Mouse (Mus musculus) ES-Bruce4 (cell line): ENCODE data around the gene Bbox1. TPM values are rescaled to one million over a fixed set of nuclear protein-coding genes. Genes with fewer than 3 reads are reported as not detected.

ENCODE experiments used
- H3K27ac ChIP-seq: 2 replicates; pipeline ENCODE4 v1.5.1; 2012; ENCODE audit warnings: low read length, inconsistent platforms; ENCODE audit not compliant: insufficient read depth
- H3K27me3 ChIP-seq: 2 replicates; pipeline ENCODE4 v1.6.1; 2012; ENCODE audit warnings: mild to moderate bottlenecking, low read length, inconsistent platforms; ENCODE audit not compliant: control insufficient read depth, poor library complexity, insufficient read depth, severe bottlenecking
- H3K36me3 ChIP-seq: 2 replicates; pipeline ENCODE4 v1.6.1; 2012; ENCODE audit warnings: inconsistent platforms, mild to moderate bottlenecking, low read length, moderate library complexity; ENCODE audit not compliant: control insufficient read depth, poor library complexity, insufficient read depth, severe bottlenecking
- H3K4me1 ChIP-seq: one replicate; pipeline ENCODE4 v1.8.1; 2011; ENCODE audit warnings: low read length; ENCODE audit not compliant: control insufficient read depth, insufficient read depth
- H3K4me3 ChIP-seq: 2 replicates; pipeline ENCODE4 v1.5.1; 2011; ENCODE audit warnings: low read depth, mild to moderate bottlenecking, low read length
- H3K9ac ChIP-seq: 2 replicates; pipeline ENCODE4 v1.6.1; 2012; ENCODE audit warnings: low read depth, mild to moderate bottlenecking, inconsistent platforms; ENCODE audit not compliant: poor library complexity, severe bottlenecking
- H3K9me3 ChIP-seq: replicated peaks from 2 replicates; pipeline ENCODE4 v1.6.1; 2012; ENCODE audit warnings: mild to moderate bottlenecking, low read length, inconsistent platforms; ENCODE audit not compliant: control insufficient read depth, poor library complexity, insufficient read depth, severe bottlenecking
- CTCF ChIP-seq: IDR thresholded peaks from one replicate; pipeline ENCODE4 v1.8.1; 2011; ENCODE audit warnings: low read depth, low read length
- EP300 ChIP-seq: IDR thresholded peaks from 2 replicates; pipeline ENCODE4 v1.6.1; 2011; ENCODE audit warnings: low read depth, low read length; ENCODE audit not compliant: insufficient read depth
- POLR2A ChIP-seq: IDR thresholded peaks from one replicate; pipeline ENCODE4 v1.8.1; 2011; ENCODE audit warnings: low read length; ENCODE audit not compliant: insufficient read depth
- polyA plus RNA-seq: library from polyadenylated mRNA; stranded (reverse); fragments of >200 nt; gene quantifications from 2 replicates; pipeline ENCODE4 v1.2.4, GENCODE M21; 2011; ENCODE audit warnings: low read depth; ENCODE audit not compliant: missing spikeins, insufficient read depth, insufficient read length

Bbox1 gene
- polyA plus RNA-seq = not detected in 2 replicates

GRCm38 (mm10) chr2:110314509-110315155, at the start of gene Bbox1:
Gene Bbox1, minus strand, starts transcription at chr2:110314560.
- no peaks in the 10 kb centered on the region for H3K9me3 ChIP-seq
- no peaks in the 10 kb centered on the region for H3K4me1 ChIP-seq
- no peak within 1 kb of the TSS for H3K4me3 ChIP-seq
- no peaks in the 10 kb centered on the region for H3K27me3 ChIP-seq
- no peaks in the 10 kb centered on the region for H3K36me3 ChIP-seq
- no peak within 1 kb of the TSS for H3K9ac ChIP-seq
- no peak for TF ChIP-seq EP300
- no peak for TF ChIP-seq CTCF
- no peak for TF ChIP-seq POLR2A
- H3K27ac ChIP-seq = no peak within 1 kb of the TSS

DNA sequence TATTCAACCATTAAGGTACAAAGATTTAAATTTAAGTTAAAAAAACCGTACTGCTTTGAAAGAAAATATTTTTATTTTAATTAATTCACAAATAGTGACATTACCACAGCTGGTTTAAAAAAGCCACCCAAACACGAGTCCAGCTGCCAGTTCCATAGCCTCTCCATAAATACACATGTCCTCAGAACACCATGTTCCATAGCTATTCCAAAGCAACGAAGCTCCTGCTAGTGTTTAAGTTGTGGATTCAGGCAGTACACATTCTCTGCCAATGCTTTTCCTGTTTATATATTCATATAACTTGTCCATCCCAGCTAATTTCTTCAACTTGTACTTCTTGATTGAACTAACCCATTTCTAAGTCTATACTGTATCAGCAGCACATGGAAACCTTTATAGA, 49.5 kb upstream of the Bbox1 start:
- Histone ChIP-seq H3K9ac (no peak overlapping the region), H3K4me1 (no peaks in the 10 kb centered on the region), H3K9me3 (no peaks in the 10 kb centered on the region), H3K36me3 (no peaks in the 10 kb centered on the region), H3K27me3 (no peaks in the 10 kb centered on the region), H3K27ac (no peak overlapping the region), H3K4me3 (no peak overlapping the region)
- TF ChIP-seq EP300 (no peak), POLR2A (no peak)

DNA sequence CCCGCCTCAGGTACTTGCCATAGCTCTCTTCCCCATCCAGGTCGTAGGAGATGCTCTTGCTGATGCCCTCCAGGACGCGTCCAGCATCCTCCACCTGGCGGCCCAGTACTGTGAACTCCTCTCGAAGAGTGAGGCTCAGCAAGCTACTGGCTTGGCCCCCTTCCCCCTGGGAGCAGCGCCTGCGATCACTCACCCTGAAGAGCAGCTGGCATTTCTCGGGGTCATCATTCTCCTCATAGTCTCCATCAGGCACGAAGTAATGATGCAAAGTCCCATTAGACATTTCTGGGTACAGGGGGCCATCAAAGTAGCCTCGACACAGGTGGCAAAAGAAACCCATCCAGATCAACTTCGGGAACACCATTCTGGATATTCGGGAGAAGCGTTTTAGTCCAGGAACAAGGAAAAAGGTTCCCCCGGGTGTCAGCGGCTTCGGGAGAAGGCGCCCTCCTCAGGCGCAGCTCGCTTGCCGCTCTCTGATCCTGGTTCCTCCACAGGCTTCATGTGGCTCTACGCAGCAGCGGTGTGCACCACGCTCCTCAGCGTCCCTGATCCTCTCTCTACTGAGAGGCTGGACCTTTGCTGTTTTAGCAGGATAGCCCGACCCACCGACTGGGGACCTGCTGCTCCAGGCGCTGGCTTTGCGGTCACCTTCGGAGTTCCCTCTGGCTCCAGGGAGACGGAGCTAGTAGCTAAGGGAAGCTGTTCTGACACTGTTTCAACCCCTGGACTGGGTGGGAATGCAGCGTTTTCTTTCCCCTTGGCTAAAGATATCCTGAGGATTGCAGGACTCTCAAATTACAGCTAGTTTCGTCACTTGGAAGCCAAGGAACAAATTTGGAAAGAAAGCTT, 48.3 kb upstream of the Bbox1 start, which contains the start of gene Fibin:
Gene Fibin (minus strand): TSS at position 752 of the 852 bp plus-strand sequence.
- Histone ChIP-seq H3K9me3 (no peaks in the 10 kb centered on the region), H3K4me3 (peak within 1 kb of the TSS; percentile 22), H3K36me3 (no peaks in the 10 kb centered on the region), H3K9ac (no peak within 1 kb of the TSS), H3K27me3 (no peaks in the 10 kb centered on the region), H3K4me1 (no peaks in the 10 kb centered on the region), H3K27ac (no peak within 1 kb of the TSS)
- TF ChIP-seq EP300 (no peak), POLR2A (no peak), CTCF (peak; percentile 37)

DNA sequence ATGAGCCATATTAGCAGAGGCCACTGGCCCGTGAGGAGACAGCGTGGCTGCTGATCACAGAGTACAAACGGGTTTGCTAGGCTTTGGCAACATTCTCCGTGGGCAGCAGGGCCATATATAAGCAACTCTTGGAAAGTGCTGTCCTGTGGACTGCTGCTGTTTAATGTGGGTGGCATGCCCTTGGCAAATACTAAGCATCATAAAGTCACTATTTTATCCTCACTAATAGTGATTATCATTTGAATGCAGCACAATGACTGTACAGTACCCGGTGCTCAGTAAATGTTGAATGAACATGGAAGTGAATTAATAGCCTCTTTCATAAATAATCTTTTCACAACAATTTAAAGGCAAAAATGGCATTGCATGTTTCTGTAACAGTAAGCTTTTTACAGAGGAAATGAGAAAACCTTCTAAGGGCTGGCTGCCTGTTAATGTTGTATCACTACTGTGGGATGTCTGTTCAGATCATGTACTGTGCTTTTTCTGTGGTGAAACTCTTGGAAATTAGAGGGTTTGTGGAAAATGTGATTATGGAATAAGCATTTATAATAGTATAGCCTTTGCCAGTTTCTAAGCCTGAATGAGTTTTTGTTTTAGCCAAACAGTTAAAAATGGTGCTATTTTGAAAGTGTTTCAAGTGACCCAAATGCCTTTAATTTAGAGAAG, 39.1 kb upstream of the Bbox1 start:
- H3K4me3 ChIP-seq = no peak overlapping the region
- no peak overlapping the region for H3K27ac ChIP-seq

GRCm38 (mm10) chr2:110351843-110352251, 37.5 kb upstream of the Bbox1 start:
- H3K9ac ChIP-seq = no peak overlapping the region
- no peaks in the 10 kb centered on the region for H3K9me3 ChIP-seq
- H3K4me1 ChIP-seq = no peaks in the 10 kb centered on the region
- H3K27me3 ChIP-seq = no peaks in the 10 kb centered on the region
- no peaks in the 10 kb centered on the region for H3K36me3 ChIP-seq
- H3K4me3 ChIP-seq = no peak overlapping the region
- TF ChIP-seq POLR2A = no peak
- no peak for TF ChIP-seq CTCF
- TF ChIP-seq EP300 = no peak
- H3K27ac ChIP-seq = no peak overlapping the region

More for the DNA sequence above, 39.1 kb upstream of the Bbox1 start:
- H3K9ac ChIP-seq = no peak overlapping the region
- no peaks in the 10 kb centered on the region for H3K4me1 ChIP-seq
- no peaks in the 10 kb centered on the region for H3K36me3 ChIP-seq
- no peaks in the 10 kb centered on the region for H3K27me3 ChIP-seq
- H3K9me3 ChIP-seq = no peaks in the 10 kb centered on the region
- TF ChIP-seq CTCF (no peak), EP300 (no peak), POLR2A (no peak)
